Mouse (Mus musculus): ENCODE measurements at regions not wholly inside any gene's neighbourhood (a gene's known extent, or its start where the extent isn't known, plus 50 kb on each side); places are given as distances from the start of the nearest gene placed in this dataset.

DNA sequence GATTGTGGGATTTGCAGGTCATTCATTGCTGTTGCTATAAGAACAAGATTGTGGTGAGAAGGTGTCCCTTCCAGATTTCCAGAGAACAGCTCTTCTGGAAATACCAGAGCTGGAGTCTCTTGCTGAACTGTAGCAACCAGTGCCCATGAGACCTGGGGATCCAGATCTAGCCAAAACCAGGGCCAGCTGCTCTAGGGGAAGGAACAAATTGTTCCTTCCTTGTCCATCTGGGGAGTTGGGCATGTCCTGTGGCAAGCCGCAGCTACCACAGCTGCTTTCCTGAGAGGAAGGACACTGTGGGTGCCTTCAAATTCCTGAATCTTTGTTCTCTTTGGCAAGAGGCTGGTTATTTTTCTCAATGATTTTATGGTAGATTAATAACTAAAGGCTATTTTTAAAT, 839.0 kb upstream of the 2610301B20Rik start:
- no peaks in the 10 kb centered on the region for H3K4me1 ChIP-seq (ENCODE audit: control insufficient read depth, insufficient read depth, low read length)
- 94% methylated on average over 1 of the region's 1 CpGs for WGBS
- H3K4me3 ChIP-seq (replicated peaks; ENCODE audit: low read length): no peak overlapping the region
- no peaks in the 10 kb centered on the region for H3K27me3 ChIP-seq (ENCODE audit: control insufficient read depth, insufficient read depth, low read length)
- no peak overlapping the region for H3K9ac ChIP-seq (ENCODE audit: low read length)
- H3K36me3 ChIP-seq (ENCODE audit: control insufficient read depth, insufficient read depth, low read length): no peaks in the 10 kb centered on the region
- H3K9me3 ChIP-seq (replicated peaks; ENCODE audit: control insufficient read depth, low read length): no peaks in the 10 kb centered on the region
- H3K27ac ChIP-seq (ENCODE audit: low read length): no peak overlapping the region
- no peak for ATAC-seq (ENCODE audit: insufficient read depth, low FRiP score)
- no peak overlapping the region for H3K4me2 ChIP-seq (ENCODE audit: low read depth, low read length)

DNA sequence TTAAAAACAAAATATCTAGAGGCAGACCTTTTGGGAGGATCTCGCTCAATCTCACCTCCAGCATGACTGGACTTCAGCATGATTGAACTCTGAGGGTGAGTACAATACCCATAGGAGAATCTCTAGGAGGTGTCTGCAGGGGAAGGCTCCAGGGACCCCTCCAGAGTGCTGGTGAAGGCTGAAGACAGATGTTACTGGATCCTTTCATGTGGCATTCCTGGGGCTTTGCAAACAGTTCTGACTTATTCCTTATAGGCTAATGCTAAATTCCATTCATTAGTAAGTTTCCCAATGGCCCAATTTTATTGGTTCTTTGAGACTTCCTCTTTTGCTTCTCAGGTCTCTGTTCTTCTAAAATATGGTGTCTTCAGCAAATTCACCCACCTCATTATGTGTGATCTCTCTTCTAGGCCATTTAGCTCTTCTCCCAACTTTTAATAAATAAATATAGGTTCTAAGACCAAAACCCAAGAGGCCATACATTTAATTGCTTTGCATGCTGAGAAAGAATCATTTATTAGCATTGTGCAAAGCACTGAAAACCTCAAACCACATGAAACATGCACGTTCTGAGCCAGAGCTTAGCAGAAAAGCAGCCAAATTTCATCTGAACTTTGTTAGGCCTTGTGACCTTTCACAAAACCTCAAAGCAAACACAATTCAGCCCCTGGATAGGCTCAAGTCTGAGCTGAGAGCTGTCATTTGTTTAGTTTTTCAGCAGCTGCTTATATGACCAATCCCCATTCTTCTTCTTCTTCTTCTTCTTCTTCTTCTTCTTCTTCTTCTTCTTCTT, 832.8 kb upstream of the 2610301B20Rik start:
- Histone ChIP-seq H3K4me1 (ENCODE audit: control insufficient read depth, insufficient read depth, low read length) (no peaks in the 10 kb centered on the region), H3K9ac (ENCODE audit: low read length) (no peak overlapping the region), H3K4me2 (ENCODE audit: low read depth, low read length) (no peak overlapping the region), H3K27ac (ENCODE audit: low read length) (no peak overlapping the region), H3K36me3 (ENCODE audit: control insufficient read depth, insufficient read depth, low read length) (no peaks in the 10 kb centered on the region), H3K9me3 (replicated peaks; ENCODE audit: control insufficient read depth, low read length) (0 out of 2 replicates have a peak, but pooled peaks cover 3% of the 10 kb centered on the region), H3K27me3 (ENCODE audit: control insufficient read depth, insufficient read depth, low read length) (no peaks in the 10 kb centered on the region), H3K4me3 (replicated peaks; ENCODE audit: low read length) (no peak overlapping the region)
- 56% methylated on average over 2 of the region's 2 CpGs for WGBS
- no peak for ATAC-seq (ENCODE audit: insufficient read depth, low FRiP score)

DNA sequence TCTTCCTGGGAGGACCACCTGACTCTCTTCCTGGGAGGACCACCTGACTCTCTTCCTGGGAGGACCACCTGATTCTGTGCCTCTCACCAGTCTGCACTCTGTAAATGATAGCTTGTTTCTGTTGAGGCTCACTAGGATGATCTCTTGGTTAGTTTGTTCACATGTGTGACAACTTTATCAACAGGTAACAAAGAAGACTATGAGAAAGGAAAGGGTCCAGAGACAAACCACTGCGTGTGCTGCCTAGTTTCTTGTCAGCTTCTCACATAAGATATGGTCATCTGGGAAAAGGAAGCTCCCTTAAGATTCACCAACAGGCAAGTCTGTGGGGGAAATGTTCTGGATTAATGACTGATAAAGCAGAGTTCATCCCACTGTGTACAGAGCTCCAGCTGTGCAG, 825.5 kb upstream of the 2610301B20Rik start:
- Histone ChIP-seq H3K27me3 (ENCODE audit: control insufficient read depth, insufficient read depth, low read length) (no peaks in the 10 kb centered on the region), H3K4me2 (ENCODE audit: low read depth, low read length) (no peak overlapping the region), H3K36me3 (ENCODE audit: control insufficient read depth, insufficient read depth, low read length) (no peaks in the 10 kb centered on the region), H3K4me1 (ENCODE audit: control insufficient read depth, insufficient read depth, low read length) (no peaks in the 10 kb centered on the region), H3K9me3 (replicated peaks; ENCODE audit: control insufficient read depth, low read length) (no peaks in the 10 kb centered on the region), H3K4me3 (replicated peaks; ENCODE audit: low read length) (no peak overlapping the region), H3K27ac (ENCODE audit: low read length) (no peak overlapping the region), H3K9ac (ENCODE audit: low read length) (no peak overlapping the region)
- 49% methylated on average over 1 of the region's 1 CpGs for WGBS
- ATAC-seq (ENCODE audit: insufficient read depth, low FRiP score): no peak

DNA sequence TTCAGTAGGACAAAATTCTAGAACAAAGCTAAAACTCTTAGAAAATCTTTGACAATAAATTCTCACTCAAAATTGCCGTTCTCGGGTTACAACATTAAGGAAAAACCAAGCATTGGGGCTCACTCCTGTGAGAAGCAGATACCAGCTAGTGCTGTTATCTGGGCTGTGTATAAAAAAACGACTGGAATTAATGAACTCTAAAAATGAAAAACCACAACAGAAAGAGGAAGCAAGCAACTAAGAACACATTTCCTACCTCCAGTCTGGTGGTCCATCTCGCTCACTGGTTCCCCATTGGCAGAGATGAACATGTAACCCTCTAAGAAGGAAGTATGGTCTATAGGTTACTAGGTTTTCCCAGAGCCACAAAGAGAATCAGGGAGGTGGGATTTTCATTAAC, 824.9 kb upstream of the 2610301B20Rik start:
- Histone ChIP-seq H3K9ac (ENCODE audit: low read length) (no peak overlapping the region), H3K4me1 (ENCODE audit: control insufficient read depth, insufficient read depth, low read length) (no peaks in the 10 kb centered on the region), H3K4me3 (replicated peaks; ENCODE audit: low read length) (no peak overlapping the region), H3K27me3 (ENCODE audit: control insufficient read depth, insufficient read depth, low read length) (no peaks in the 10 kb centered on the region), H3K4me2 (ENCODE audit: low read depth, low read length) (no peak overlapping the region), H3K36me3 (ENCODE audit: control insufficient read depth, insufficient read depth, low read length) (no peaks in the 10 kb centered on the region), H3K9me3 (replicated peaks; ENCODE audit: control insufficient read depth, low read length) (no peaks in the 10 kb centered on the region), H3K27ac (ENCODE audit: low read length) (no peak overlapping the region)
- 51% methylated on average over 4 of the region's 4 CpGs for WGBS
- no peak for ATAC-seq (ENCODE audit: insufficient read depth, low FRiP score)

DNA sequence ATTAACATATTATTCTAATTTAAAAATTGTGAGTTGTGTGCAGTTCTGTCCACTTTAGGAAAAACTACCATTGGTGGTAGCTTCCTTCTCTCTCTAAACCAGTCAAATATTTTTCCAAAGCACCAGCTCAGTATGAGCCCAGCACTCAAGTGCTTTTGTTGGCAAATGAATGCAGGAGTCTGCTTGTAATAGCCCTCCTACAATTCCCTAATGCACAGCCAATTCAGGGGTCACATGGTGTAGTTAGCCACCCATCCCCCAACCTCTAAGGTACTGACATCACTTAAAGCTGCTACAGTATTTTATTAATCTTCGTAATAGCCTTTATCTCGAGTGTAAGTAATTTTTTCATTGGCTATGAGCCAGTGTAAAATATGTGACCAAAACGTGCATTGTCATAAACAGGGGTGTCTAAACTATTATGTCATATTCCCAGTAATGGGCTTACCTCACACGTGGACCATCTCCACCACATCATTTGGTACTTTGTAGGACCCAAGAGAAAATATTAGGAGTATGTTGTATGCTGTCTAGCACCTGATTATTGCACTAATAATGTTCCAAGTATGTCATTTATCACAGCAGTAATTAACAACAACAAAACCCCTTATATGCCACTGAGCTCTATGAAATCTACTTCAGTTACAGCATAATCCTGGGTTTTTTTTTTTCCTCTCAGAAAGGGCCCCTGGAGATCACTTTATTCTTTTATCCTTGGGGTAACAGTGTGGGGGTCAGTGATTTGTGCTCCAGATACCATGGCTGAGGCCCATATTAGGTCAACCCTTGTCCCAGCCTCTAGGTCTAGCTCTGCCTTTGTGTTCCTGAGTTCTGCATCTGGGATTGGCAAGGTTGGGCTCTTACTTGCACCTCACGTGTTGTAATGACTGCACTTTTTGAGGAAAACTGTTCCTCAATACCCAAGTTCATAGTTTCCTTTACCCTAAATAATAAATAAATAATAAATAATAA, 822.7 kb upstream of the 2610301B20Rik start:
- ATAC-seq (ENCODE audit: insufficient read depth, low FRiP score): no peak
- no peaks in the 10 kb centered on the region for H3K36me3 ChIP-seq (ENCODE audit: control insufficient read depth, insufficient read depth, low read length)
- no peak overlapping the region for H3K4me3 ChIP-seq (replicated peaks; ENCODE audit: low read length)
- H3K9me3 ChIP-seq (replicated peaks; ENCODE audit: control insufficient read depth, low read length): no peaks in the 10 kb centered on the region
- no peak overlapping the region for H3K9ac ChIP-seq (ENCODE audit: low read length)
- no peak overlapping the region for H3K4me2 ChIP-seq (ENCODE audit: low read depth, low read length)
- H3K4me1 ChIP-seq (ENCODE audit: control insufficient read depth, insufficient read depth, low read length): no peaks in the 10 kb centered on the region
- no peak overlapping the region for H3K27ac ChIP-seq (ENCODE audit: low read length)
- H3K27me3 ChIP-seq (ENCODE audit: control insufficient read depth, insufficient read depth, low read length): no peaks in the 10 kb centered on the region
- 65% methylated on average over 5 of the region's 5 CpGs for WGBS

DNA sequence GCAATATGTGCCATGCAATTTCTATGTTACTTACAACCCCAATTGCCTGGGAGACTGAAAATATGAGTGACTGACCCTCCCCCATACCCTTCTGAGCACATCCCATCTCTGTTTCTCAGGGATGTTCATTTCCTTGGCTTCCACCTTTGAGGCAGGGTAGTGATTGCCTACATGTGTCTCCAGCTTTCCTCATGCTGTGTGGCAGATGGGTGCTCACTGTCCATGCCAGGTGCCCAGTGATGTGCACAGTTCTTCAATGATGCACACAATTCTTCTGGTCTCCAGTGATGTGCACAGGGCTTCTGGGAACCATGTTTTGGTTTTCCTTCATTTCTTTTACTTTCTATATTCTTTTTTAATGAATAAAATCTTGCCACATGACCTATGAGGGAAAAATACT, 821.4 kb upstream of the 2610301B20Rik start:
- Histone ChIP-seq H3K4me1 (ENCODE audit: control insufficient read depth, insufficient read depth, low read length) (no peaks in the 10 kb centered on the region), H3K4me2 (ENCODE audit: low read depth, low read length) (no peak overlapping the region), H3K9me3 (replicated peaks; ENCODE audit: control insufficient read depth, low read length) (no peaks in the 10 kb centered on the region), H3K9ac (ENCODE audit: low read length) (no peak overlapping the region), H3K27ac (ENCODE audit: low read length) (no peak overlapping the region), H3K27me3 (ENCODE audit: control insufficient read depth, insufficient read depth, low read length) (no peaks in the 10 kb centered on the region), H3K36me3 (ENCODE audit: control insufficient read depth, insufficient read depth, low read length) (no peaks in the 10 kb centered on the region), H3K4me3 (replicated peaks; ENCODE audit: low read length) (no peak overlapping the region)
- no peak for ATAC-seq (ENCODE audit: insufficient read depth, low FRiP score)

DNA sequence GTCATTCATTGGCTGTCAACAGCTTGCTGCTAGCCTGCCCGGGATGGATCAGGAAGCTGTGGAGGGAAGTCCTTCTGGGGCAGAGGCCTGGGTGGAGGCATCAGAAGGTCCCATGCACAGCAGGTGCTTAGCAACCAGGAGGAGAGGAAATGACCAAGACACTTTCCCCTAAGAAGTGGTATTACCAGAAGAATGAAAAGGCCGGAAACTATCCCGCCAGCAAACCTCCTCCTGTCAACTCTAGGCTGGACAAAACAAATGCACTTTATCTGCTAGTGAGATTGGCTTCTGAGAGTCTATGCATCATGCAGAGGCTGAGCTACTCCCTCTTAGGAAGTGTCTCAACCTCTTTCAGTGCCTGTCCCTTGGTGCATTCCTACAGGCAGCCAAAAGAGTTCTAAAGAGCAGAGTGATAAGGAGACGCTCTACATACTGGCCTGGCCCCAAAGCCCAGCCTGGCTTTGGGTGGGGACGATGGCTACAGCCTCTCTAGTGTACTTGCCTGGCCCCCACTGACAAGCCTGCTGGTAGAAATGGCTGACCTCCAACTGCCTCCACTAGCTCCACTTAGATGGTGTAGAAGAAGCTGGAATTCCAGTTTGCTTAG, 801.7 kb upstream of the 2610301B20Rik start:
- Histone ChIP-seq H3K9ac (ENCODE audit: low read length) (no peak overlapping the region), H3K9me3 (replicated peaks; ENCODE audit: control insufficient read depth, low read length) (no peaks in the 10 kb centered on the region), H3K4me2 (ENCODE audit: low read depth, low read length) (no peak overlapping the region), H3K4me1 (ENCODE audit: control insufficient read depth, insufficient read depth, low read length) (no peaks in the 10 kb centered on the region), H3K4me3 (replicated peaks; ENCODE audit: low read length) (no peak overlapping the region), H3K27ac (ENCODE audit: low read length) (no peak overlapping the region), H3K36me3 (ENCODE audit: control insufficient read depth, insufficient read depth, low read length) (no peaks in the 10 kb centered on the region), H3K27me3 (ENCODE audit: control insufficient read depth, insufficient read depth, low read length) (no peaks in the 10 kb centered on the region)
- no peak for ATAC-seq (ENCODE audit: insufficient read depth, low FRiP score)
- WGBS: 59% methylated on average over 5 of the region's 5 CpGs

DNA sequence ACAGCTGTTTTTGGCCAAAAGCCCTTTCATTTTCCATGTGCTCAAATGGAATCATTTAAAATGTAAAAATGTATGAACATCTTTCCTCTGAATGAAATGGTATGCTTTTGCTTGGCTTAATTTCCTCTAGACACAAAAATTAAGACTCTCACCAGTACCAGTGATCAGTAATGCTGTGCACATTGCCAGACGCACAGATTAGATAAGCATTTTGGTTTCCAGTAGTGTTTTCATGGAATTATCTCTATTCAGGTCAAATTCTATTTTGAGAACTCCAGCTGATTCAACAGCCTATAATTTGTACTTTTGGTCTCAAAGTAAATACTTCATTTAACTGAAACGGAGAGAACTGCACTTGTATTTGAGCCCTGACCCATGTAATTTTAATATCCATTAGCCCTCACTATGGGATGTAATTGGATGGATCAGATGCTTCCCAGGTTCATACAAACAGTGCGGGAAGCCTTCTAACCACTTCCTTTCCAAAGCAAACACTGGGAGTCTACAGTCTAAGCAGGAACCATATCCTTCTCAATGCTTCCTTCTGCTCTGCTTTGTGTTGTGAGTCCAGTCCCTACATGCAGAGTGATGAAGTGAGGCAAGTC, 794.6 kb upstream of the 2610301B20Rik start:
- Histone ChIP-seq H3K4me2 (ENCODE audit: low read depth, low read length) (no peak overlapping the region), H3K36me3 (ENCODE audit: control insufficient read depth, insufficient read depth, low read length) (no peaks in the 10 kb centered on the region), H3K9me3 (replicated peaks; ENCODE audit: control insufficient read depth, low read length) (no peaks in the 10 kb centered on the region), H3K9ac (ENCODE audit: low read length) (no peak overlapping the region), H3K4me3 (replicated peaks; ENCODE audit: low read length) (no peak overlapping the region), H3K27ac (ENCODE audit: low read length) (no peak overlapping the region), H3K4me1 (ENCODE audit: control insufficient read depth, insufficient read depth, low read length) (no peaks in the 10 kb centered on the region), H3K27me3 (ENCODE audit: control insufficient read depth, insufficient read depth, low read length) (no peaks in the 10 kb centered on the region)
- 51% methylated on average over 3 of the region's 3 CpGs for WGBS
- ATAC-seq (ENCODE audit: insufficient read depth, low FRiP score): no peak

Data from stomach, embryonic 16.5 days (tissue).